Mouse (Mus musculus) neural tube, embryonic 11.5 days (tissue): Measurements from ENCODE around the gene Bcap31. TPM values are rescaled to one million over a fixed set of nuclear protein-coding genes. Genes with fewer than 3 reads are reported as not detected.

ENCODE experiments used
- ATAC-seq: fragments of 200-750 bp; cut with Nextera tagmentation; 2 replicates; pipeline ENCODE4 v1.8.0; 2017; ENCODE audit warnings: moderate number of reproducible peaks, mild to moderate bottlenecking, moderate TSS enrichment, moderate library complexity; ENCODE audit not compliant: insufficient read depth, low FRiP score, low TSS enrichment
- DNase-seq: peaks from one replicate; pipeline ENCODE4 v3.0.0-alpha.2; 2015; ENCODE audit warnings: low spot score
- H3K27ac ChIP-seq: fragments of 300-500 bp; sonication (generic); 2 replicates; pipeline ENCODE4 v1.5.1; 2014; ENCODE audit warnings: low read depth, mild to moderate bottlenecking, low read length
- H3K27me3 ChIP-seq: fragments of 300-500 bp; sonication (generic); 2 replicates; pipeline ENCODE4 v1.6.1; 2014; ENCODE audit warnings: mild to moderate bottlenecking, low read length, mixed read lengths; ENCODE audit not compliant: control insufficient read depth, insufficient read depth
- H3K36me3 ChIP-seq: fragments of 300-500 bp; sonication (generic); 2 replicates; pipeline ENCODE4 v1.6.1; 2014; ENCODE audit warnings: mild to moderate bottlenecking, low read length, moderate library complexity, mixed read lengths; ENCODE audit not compliant: control insufficient read depth, insufficient read depth
- H3K4me1 ChIP-seq: fragments of 300-500 bp; sonication (generic); 2 replicates; pipeline ENCODE4 v1.6.1; 2014; ENCODE audit warnings: low read length, mixed read lengths; ENCODE audit not compliant: control insufficient read depth, insufficient read depth
- H3K4me2 ChIP-seq: fragments of 300-500 bp; sonication (generic); 2 replicates; pipeline ENCODE4 v1.6.1; 2014; ENCODE audit warnings: low read depth, mild to moderate bottlenecking, moderate library complexity
- H3K4me3 ChIP-seq: fragments of 300-500 bp; sonication (generic); 2 replicates; pipeline ENCODE4 v1.5.1; 2014; ENCODE audit warnings: low read depth, low read length
- H3K9ac ChIP-seq: fragments of 300-500 bp; sonication (generic); 2 replicates; pipeline ENCODE4 v1.6.1; 2014; ENCODE audit warnings: mild to moderate bottlenecking, low read length
- H3K9me3 ChIP-seq: fragments of 300-500 bp; sonication (generic); 2 replicates; pipeline ENCODE4 v1.6.1; 2016; ENCODE audit warnings: low read length; ENCODE audit not compliant: control insufficient read depth
- WGBS: fragments of 180-500 bp; shearing (Covaris S2); extraction: QIAGEN DNeasy Blood & Tissue Kit; methylation state at CpG from one replicate; pipeline ENCODE4 v1.1.7; 2014; 5-methylcytosine and 5-hydroxymethylcytosine counted together
- polyA plus RNA-seq: library from polyadenylated mRNA; unstranded; fragments of >200 nt; fragmentation: Nextera tagmentation; extraction: Ambion mirVana; gene quantifications from 2 replicates; pipeline ENCODE4 v1.2.1, GENCODE M21; 2014

Bcap31 gene
- polyA plus RNA-seq, 1 experiment from 2014 or later: 141 TPM

- H3K4me2 ChIP-seq: no peak overlapping the region
- no peak overlapping the region for H3K9ac ChIP-seq
- ATAC-seq (no peak), DNase-seq (no peak)
- no peaks in the 10 kb centered on the region for H3K9me3 ChIP-seq
- H3K27me3 ChIP-seq: no peaks in the 10 kb centered on the region
- no peak overlapping the region for H3K4me3 ChIP-seq
- H3K27ac ChIP-seq: no peak overlapping the region
- H3K36me3 ChIP-seq: no peaks in the 10 kb centered on the region
- WGBS: 50% methylated on average over 1 of the region's 1 CpGs
- H3K4me1 ChIP-seq: no peaks in the 10 kb centered on the region
Measured at GRCm38 (mm10) chrX:73738155-73738554, 22.2 kb upstream of the Bcap31 start.

GRCm38 (mm10) chrX:73730908-73731307, 14.9 kb upstream of the Bcap31 start:
- no peaks in the 10 kb centered on the region for H3K4me1 ChIP-seq
- H3K27ac ChIP-seq: no peak overlapping the region
- no peaks in the 10 kb centered on the region for H3K9me3 ChIP-seq
- H3K4me2 ChIP-seq: no peak overlapping the region
- WGBS: 65% methylated on average over 1 of the region's 1 CpGs
- H3K27me3 ChIP-seq: no peaks in the 10 kb centered on the region
- H3K9ac ChIP-seq: no peak overlapping the region
- no peak overlapping the region for H3K4me3 ChIP-seq
- ATAC-seq: no peak
- DNase-seq: no peak
- no peaks in the 10 kb centered on the region for H3K36me3 ChIP-seq

- H3K9me3 ChIP-seq: no peaks in the 10 kb centered on the region
- DNase-seq (no peak), ATAC-seq (no peak)
- no peak overlapping the region for H3K9ac ChIP-seq
- H3K36me3 ChIP-seq: no peaks in the 10 kb centered on the region
- H3K27ac ChIP-seq: no peak overlapping the region
- H3K4me3 ChIP-seq: no peak overlapping the region
- peak overlapping the region; percentile 2; the same call in 1 of the 2 replicates for H3K4me2 ChIP-seq
- peaks cover 5% of the 10 kb centered on the region; the same call in 1 of the 2 replicates for H3K4me1 ChIP-seq
- no peaks in the 10 kb centered on the region for H3K27me3 ChIP-seq
- 51% methylated on average over 5 of the region's 5 CpGs for WGBS
Measured at GRCm38 (mm10) chrX:73718686-73719362, 2.8 kb upstream of the Bcap31 start.

GRCm38 (mm10) chrX:73718271-73718670, 2.3 kb upstream of the Bcap31 start:
- WGBS: 64% methylated on average over 3 of the region's 3 CpGs
- Histone ChIP-seq H3K9me3 (no peaks in the 10 kb centered on the region), H3K9ac (no peak overlapping the region), H3K27me3 (no peaks in the 10 kb centered on the region), H3K4me3 (no peak overlapping the region), H3K4me2 (no peak overlapping the region; the same call in 1 of the 2 replicates), H3K4me1 (peaks cover 5% of the 10 kb centered on the region; the same call in 1 of the 2 replicates), H3K36me3 (no peaks in the 10 kb centered on the region), H3K27ac (no peak overlapping the region)
- DNase-seq (no peak), ATAC-seq (no peak)

- no peak overlapping the region for H3K9ac ChIP-seq
- 59% methylated on average over 11 of the region's 11 CpGs for WGBS
- DNase-seq: no peak
- H3K4me1 ChIP-seq: peaks cover 5% of the 10 kb centered on the region; the same call in 1 of the 2 replicates
- H3K4me2 ChIP-seq: peak overlapping the region; percentile 69
- ATAC-seq: no peak
- no peaks in the 10 kb centered on the region for H3K36me3 ChIP-seq
- H3K27me3 ChIP-seq: no peaks in the 10 kb centered on the region
- no peak overlapping the region for H3K4me3 ChIP-seq
- H3K9me3 ChIP-seq: no peaks in the 10 kb centered on the region
- H3K27ac ChIP-seq: no peak overlapping the region
Measured at GRCm38 (mm10) chrX:73717667-73718066, 1.7 kb upstream of the Bcap31 start.

GRCm38 (mm10) chrX:73716709-73717545, 952 bp upstream of the Bcap31 start:
- Histone ChIP-seq H3K27ac (peak overlapping the region; percentile 53; the same call in 1 of the 2 replicates), H3K4me3 (peak overlapping the region; percentile 50), H3K9ac (peak overlapping the region; percentile 47), H3K27me3 (no peaks in the 10 kb centered on the region), H3K4me1 (peaks cover 5% of the 10 kb centered on the region; the same call in 1 of the 2 replicates), H3K36me3 (no peaks in the 10 kb centered on the region), H3K9me3 (no peaks in the 10 kb centered on the region), H3K4me2 (peak overlapping the region; percentile 69)
- DNase-seq (no peak), ATAC-seq (peak; percentile 80)
- WGBS: 39% methylated on average over 30 of the region's 30 CpGs

- Histone ChIP-seq H3K36me3 (no peaks in the 10 kb centered on the region), H3K27me3 (no peaks in the 10 kb centered on the region), H3K4me3 (peak overlapping the region; percentile 50), H3K4me2 (peak overlapping the region; percentile 69), H3K9ac (peak overlapping the region; percentile 47; the same call in 1 of the 2 replicates), H3K27ac (no peak overlapping the region), H3K9me3 (no peaks in the 10 kb centered on the region), H3K4me1 (peaks cover 5% of the 10 kb centered on the region; the same call in 1 of the 2 replicates)
- DNase-seq: no peak
- 21% methylated on average over 20 of the region's 21 CpGs for WGBS
- ATAC-seq: no peak; the same call in 1 of the 2 replicates
Measured at GRCm38 (mm10) chrX:73715476-73716108, 383 bp downstream of the Bcap31 start.

- DNase-seq (no peak), ATAC-seq (no peak)
- Histone ChIP-seq H3K27me3 (no peaks in the 10 kb centered on the region), H3K9ac (no peak overlapping the region), H3K27ac (no peak overlapping the region), H3K4me3 (no peak overlapping the region), H3K4me2 (no peak overlapping the region), H3K36me3 (no peaks in the 10 kb centered on the region), H3K4me1 (no peaks in the 10 kb centered on the region), H3K9me3 (no peaks in the 10 kb centered on the region)
- 96% methylated on average over 1 of the region's 1 CpGs for WGBS
Measured at GRCm38 (mm10) chrX:73700472-73700871, 15.5 kb downstream of the Bcap31 start.
